Mouse (Mus musculus) heart, embryonic 14.5 days (tissue): ENCODE data around the gene Flot2. TPM values are rescaled to one million over a fixed set of nuclear protein-coding genes. Genes with fewer than 3 reads are reported as not detected.
A peak's percentile ranks its signal among the peaks of the same experiment; 100 is the strongest.

Source experiments
- ATAC-seq: fragments of 200-750 bp; cut with Nextera tagmentation; 2 replicates; pipeline ENCODE4 v1.8.0; 2017; ENCODE audit warnings: low read depth, moderate TSS enrichment; ENCODE audit not compliant: insufficient number of reproducible peaks, insufficient read depth, low FRiP score
- H3K27ac ChIP-seq, 2 experiments: fragments of 200-500 bp in 1 of 2; fragments of 300-500 bp in 1 of 2; sonication (generic) in 1 of 2; replicated peaks in 1 of 2; 2 replicates each; pipeline ENCODE4 v1.5.1; 2012 to 2014; ENCODE audit warnings: low read depth in 2 of 2, low read length in 2 of 2, control low read depth in 1 of 2, mild to moderate bottlenecking in 1 of 2, mixed read lengths in 1 of 2; ENCODE audit not compliant: control insufficient read depth in 1 of 2, insufficient read depth in 1 of 2
- H3K27me3 ChIP-seq: fragments of 300-500 bp; sonication (generic); 2 replicates; pipeline ENCODE4 v1.6.1; 2014; ENCODE audit warnings: mild to moderate bottlenecking, low read length, control low read depth; ENCODE audit not compliant: control insufficient read depth, insufficient read depth
- H3K36me3 ChIP-seq: fragments of 300-500 bp; sonication (generic); 2 replicates; pipeline ENCODE4 v1.6.1; 2014; ENCODE audit warnings: mild to moderate bottlenecking, control low read depth, low read length, mixed read lengths; ENCODE audit not compliant: control insufficient read depth, insufficient read depth
- H3K4me1 ChIP-seq, 2 experiments: fragments of 200-500 bp in 1 of 2; fragments of 300-500 bp in 1 of 2; sonication (generic) in 1 of 2; 2 replicates each; pipeline ENCODE4 v1.6.1; 2012 to 2014; ENCODE audit warnings: low read length in 2 of 2, control low read depth in 1 of 2, mixed read lengths in 1 of 2; ENCODE audit not compliant: control insufficient read depth in 2 of 2, insufficient read depth in 2 of 2
- H3K4me2 ChIP-seq: fragments of 300-500 bp; sonication (generic); 2 replicates; pipeline ENCODE4 v1.6.1; 2014; ENCODE audit warnings: mild to moderate bottlenecking, low read length
- H3K4me3 ChIP-seq, 2 experiments: fragments of 200-500 bp in 1 of 2; fragments of 300-500 bp in 1 of 2; sonication (generic) in 1 of 2; 2 replicates each; pipeline ENCODE4 v1.5.1; 2012 to 2014; ENCODE audit warnings: low read length in 2 of 2, mild to moderate bottlenecking in 2 of 2, control low read depth in 1 of 2, low read depth in 1 of 2, moderate library complexity in 1 of 2; ENCODE audit not compliant: control insufficient read depth in 1 of 2, insufficient read depth in 1 of 2
- H3K9ac ChIP-seq: fragments of 300-500 bp; sonication (generic); 2 replicates; pipeline ENCODE4 v1.6.1; 2014; ENCODE audit warnings: mild to moderate bottlenecking, low read length
- H3K9me3 ChIP-seq: fragments of 300-500 bp; sonication (generic); 2 replicates; pipeline ENCODE4 v1.6.1; 2016; ENCODE audit warnings: low read length, control low read depth; ENCODE audit not compliant: control insufficient read depth
- WGBS: fragments of 180-500 bp; shearing (Covaris S2); extraction: QIAGEN DNeasy Blood & Tissue Kit; methylation state at CpG from one replicate; pipeline ENCODE4 v1.1.7; 2014; 5-methylcytosine and 5-hydroxymethylcytosine counted together
- polyA plus RNA-seq: library from polyadenylated mRNA; unstranded; fragments of >200 nt; fragmentation: Nextera tagmentation; extraction: Ambion mirVana; gene quantifications from 2 replicates; pipeline ENCODE4 v1.2.1, GENCODE M21; 2014

The Flot2 gene
- 95.2 and 98.3 TPM in 2 replicates for polyA plus RNA-seq

- H3K9me3 ChIP-seq, result no peaks in the 10 kb centered on the region
- WGBS, result 1% methylated on average over 55 of the region's 55 CpGs
- H3K4me2 ChIP-seq, result peak within 1 kb of the TSS; percentile 80
- no peaks in the 10 kb centered on the region for H3K27me3 ChIP-seq
- H3K27ac ChIP-seq, result peak within 1 kb of the TSS; percentile 73 to 84
- H3K4me3 ChIP-seq, result peak within 1 kb of the TSS; percentile 94
- peak; percentile 75 for ATAC-seq
- H3K36me3 ChIP-seq, result 0 out of 2 replicates have a peak, but pooled peaks cover 13% of the 10 kb centered on the region
- peaks cover 3 to 15% of the 10 kb centered on the region in 2 experiments; a peak in 3 of 4 replicates for H3K4me1 ChIP-seq
- H3K9ac ChIP-seq, result peak within 1 kb of the TSS; percentile 92
These were observed at the start of gene Flot2 for GRCm38 (mm10) chr11:78037831-78038752. Flot2 (plus strand) TSS chr11:78037931.

- Histone ChIP-seq H3K4me1 (peaks cover 4 to 14% of the 10 kb centered on the region in 2 experiments), H3K4me3 (no peak overlapping the region), H3K9ac (no peak overlapping the region), H3K27me3 (no peaks in the 10 kb centered on the region), H3K4me2 (no peak overlapping the region), H3K9me3 (no peaks in the 10 kb centered on the region), H3K27ac (no peak overlapping the region), H3K36me3 (peaks cover 68% of the 10 kb centered on the region)
- WGBS, result 84% methylated on average over 13 of the region's 13 CpGs
- no peak for ATAC-seq
These were observed 48.5 kb upstream of the Flot2 start for GRCm38 (mm10) chr11:77989071-77989690.

GRCm38 (mm10) chr11:77995556-77995955 lies 42.2 kb upstream of the Flot2 start:
- peaks cover 58% of the 10 kb centered on the region for H3K36me3 ChIP-seq
- H3K9me3 ChIP-seq, result no peaks in the 10 kb centered on the region
- no peak for ATAC-seq
- no peak overlapping the region for H3K9ac ChIP-seq
- no peaks in the 10 kb centered on the region for H3K27me3 ChIP-seq
- H3K4me2 ChIP-seq, result no peak overlapping the region
- no peaks in the 10 kb centered on the region for H3K4me1 ChIP-seq
- no peak overlapping the region for H3K27ac ChIP-seq
- 62% methylated on average over 1 of the region's 1 CpGs for WGBS
- no peak overlapping the region for H3K4me3 ChIP-seq

- H3K27ac ChIP-seq, result peak overlapping the region; percentile 85 to 86
- WGBS, result 55% methylated on average over 5 of the region's 5 CpGs
- H3K36me3 ChIP-seq, result peaks cover 77% of the 10 kb centered on the region
- H3K9ac ChIP-seq, result no peak overlapping the region; the same call in 1 of the 2 replicates
- ATAC-seq, result peak; percentile 64
- H3K4me1 ChIP-seq, result peaks cover 5 to 26% of the 10 kb centered on the region in 2 experiments; a peak in 3 of 4 replicates
- H3K27me3 ChIP-seq, result no peaks in the 10 kb centered on the region
- no peaks in the 10 kb centered on the region for H3K9me3 ChIP-seq
- H3K4me3 ChIP-seq, result no peak overlapping the region
- H3K4me2 ChIP-seq, result peak overlapping the region; percentile 40
These were observed 31.3 kb upstream of the Flot2 start for GRCm38 (mm10) chr11:78006446-78006845.

GRCm38 (mm10) chr11:78019676-78020075 lies 18.1 kb upstream of the Flot2 start:
- Histone ChIP-seq H3K9me3 (no peaks in the 10 kb centered on the region), H3K4me1 (no peaks in the 10 kb centered on the region), H3K4me2 (no peak overlapping the region), H3K27ac (no peak overlapping the region), H3K27me3 (no peaks in the 10 kb centered on the region), H3K4me3 (no peak overlapping the region), H3K36me3 (peaks cover 96% of the 10 kb centered on the region), H3K9ac (no peak overlapping the region)
- 23% methylated on average over 4 of the region's 4 CpGs for WGBS
- no peak for ATAC-seq

- no peak overlapping the region for H3K4me3 ChIP-seq
- no peak for ATAC-seq
- no peak overlapping the region for H3K27ac ChIP-seq
- no peaks in the 10 kb centered on the region for H3K4me1 ChIP-seq
- H3K27me3 ChIP-seq, result no peaks in the 10 kb centered on the region
- peaks cover 96% of the 10 kb centered on the region for H3K36me3 ChIP-seq
- H3K4me2 ChIP-seq, result no peak overlapping the region
- WGBS, result 84% methylated on average over 8 of the region's 8 CpGs
- no peak overlapping the region for H3K9ac ChIP-seq
- H3K9me3 ChIP-seq, result no peaks in the 10 kb centered on the region
These were observed 14.1 kb upstream of the Flot2 start for GRCm38 (mm10) chr11:78023607-78024006.

- no peak overlapping the region for H3K4me2 ChIP-seq
- H3K27ac ChIP-seq, result no peak overlapping the region
- 91% methylated on average over 8 of the region's 8 CpGs for WGBS
- no peaks in the 10 kb centered on the region for H3K9me3 ChIP-seq
- H3K9ac ChIP-seq, result no peak overlapping the region
- H3K36me3 ChIP-seq, result peaks cover 62% of the 10 kb centered on the region
- no peak overlapping the region for H3K4me3 ChIP-seq
- ATAC-seq, result no peak
- no peaks in the 10 kb centered on the region for H3K27me3 ChIP-seq
- H3K4me1 ChIP-seq, result peaks cover 11 to 14% of the 10 kb centered on the region in 2 experiments; a peak in 3 of 4 replicates
These were observed 8.5 kb upstream of the Flot2 start for GRCm38 (mm10) chr11:78029240-78029639.
